Mouse (Mus musculus) layer of hippocampus, postnatal 25 days (tissue): ENCODE results near the gene Klhl41. TPM values are rescaled to one million over a fixed set of nuclear protein-coding genes. Genes with fewer than 3 reads are reported as not detected.

ENCODE experiments used
- DNase-seq, 2 experiments: peaks; one replicate each; pipeline ENCODE4 v3.0.0; 2022; ENCODE audit warnings: mixed read lengths in 2 of 2, low spot score in 1 of 2; ENCODE audit errors: extremely low spot score in 1 of 2
- total RNA-seq, 2 experiments: library from RNA; stranded (reverse); gene quantifications; 2 replicates each; pipeline ENCODE4 v1.2.3; 2021

Klhl41 gene
- total RNA-seq, 2 experiments from 2014 or later, result 0.57 to 0.66 TPM

DNA sequence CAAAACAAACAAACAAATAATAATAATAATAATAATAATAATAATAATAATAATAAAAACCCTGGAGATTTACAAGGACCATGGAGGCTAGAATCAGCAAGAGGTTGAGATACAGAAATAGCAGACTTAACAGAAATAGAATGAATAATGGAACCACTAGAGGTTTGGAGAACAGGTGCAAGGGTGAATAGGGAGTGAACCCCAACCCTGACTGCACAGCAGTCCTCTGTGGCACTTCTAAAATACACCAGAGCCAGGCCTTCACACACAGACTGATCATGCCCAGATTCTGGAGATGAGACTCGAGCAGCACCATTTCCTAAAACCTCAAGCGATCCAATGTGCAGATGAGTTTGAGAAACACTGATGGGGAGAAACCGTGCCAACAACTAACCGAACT, 12.0 kb downstream of the Klhl41 start:
- DNase-seq, result no peak

DNA sequence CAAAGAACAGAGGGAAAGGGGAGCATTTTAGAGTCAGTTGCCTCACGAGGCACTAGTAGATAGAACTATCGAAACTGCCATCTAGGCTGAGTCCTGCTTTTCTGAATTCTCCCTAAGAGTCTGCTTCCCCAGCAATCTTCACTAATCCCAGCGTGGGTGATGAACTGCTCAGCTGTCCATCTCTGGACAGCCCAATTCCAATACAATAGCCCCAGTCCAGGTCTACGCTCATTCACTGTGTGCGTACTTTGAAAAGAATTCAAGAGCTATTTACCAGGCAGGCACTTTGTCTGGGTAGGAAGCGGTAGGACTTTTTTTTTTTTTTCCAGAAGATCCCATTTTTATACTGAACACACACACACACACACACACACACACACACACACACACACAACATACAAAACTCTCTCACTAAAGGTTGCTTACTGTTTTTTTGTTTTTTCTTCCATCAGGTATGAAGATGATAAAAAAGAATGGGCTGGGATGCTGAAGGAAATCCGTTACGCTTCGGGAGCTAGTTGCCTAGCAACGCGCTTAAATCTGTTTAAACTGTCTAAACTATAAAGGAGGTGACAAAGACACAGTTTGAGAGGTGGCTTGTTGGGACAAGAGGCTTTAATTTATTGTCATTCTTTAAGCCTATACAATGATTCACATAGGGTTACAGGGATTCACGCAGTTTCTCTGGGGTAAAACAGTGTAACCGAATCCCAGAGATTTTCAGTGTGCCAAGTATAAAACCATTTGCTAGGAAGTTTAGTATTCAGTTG, 13.3 kb downstream of the Klhl41 start:
- DNase-seq, result no peak

DNA sequence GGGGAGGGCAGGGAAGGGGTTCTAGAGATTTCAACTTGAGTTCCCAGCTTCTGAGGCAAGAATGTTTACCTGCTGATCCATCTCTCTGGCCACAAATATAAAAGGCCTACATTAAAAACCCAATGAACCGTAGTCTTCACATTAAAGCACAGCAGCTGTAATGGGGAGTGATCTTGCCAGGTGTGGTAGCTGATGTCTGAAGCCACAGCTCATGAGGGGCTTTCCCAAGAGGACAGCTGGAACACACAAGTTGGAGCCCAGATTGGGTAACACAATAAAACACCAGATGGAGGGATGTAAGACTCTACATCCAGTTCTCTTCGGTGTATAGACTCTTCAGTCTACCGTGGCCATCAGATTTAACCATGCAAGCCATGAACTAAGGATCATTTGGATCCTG, 14.6 kb downstream of the Klhl41 start:
- DNase-seq, result no peak

DNA sequence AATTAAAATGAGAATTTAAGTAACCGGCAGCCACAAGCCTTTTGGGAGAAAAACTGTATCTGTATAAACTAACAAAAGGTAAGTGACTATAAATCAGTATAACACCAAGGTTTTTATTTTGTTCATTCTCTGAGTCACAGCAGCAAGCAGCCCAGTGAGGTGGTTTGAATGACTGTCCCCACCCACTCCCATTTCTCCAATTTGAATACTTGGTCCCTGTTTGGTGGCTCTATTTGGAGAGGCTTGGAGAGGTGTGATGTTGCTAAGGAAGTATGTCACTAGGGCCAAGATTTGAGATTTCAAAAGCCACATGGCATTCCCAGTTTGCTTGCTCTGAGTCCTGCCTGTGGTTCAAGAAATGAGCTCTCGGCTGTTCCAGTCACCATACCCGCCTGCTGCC, 20.3 kb downstream of the Klhl41 start:
- DNase-seq, result no peak

DNA sequence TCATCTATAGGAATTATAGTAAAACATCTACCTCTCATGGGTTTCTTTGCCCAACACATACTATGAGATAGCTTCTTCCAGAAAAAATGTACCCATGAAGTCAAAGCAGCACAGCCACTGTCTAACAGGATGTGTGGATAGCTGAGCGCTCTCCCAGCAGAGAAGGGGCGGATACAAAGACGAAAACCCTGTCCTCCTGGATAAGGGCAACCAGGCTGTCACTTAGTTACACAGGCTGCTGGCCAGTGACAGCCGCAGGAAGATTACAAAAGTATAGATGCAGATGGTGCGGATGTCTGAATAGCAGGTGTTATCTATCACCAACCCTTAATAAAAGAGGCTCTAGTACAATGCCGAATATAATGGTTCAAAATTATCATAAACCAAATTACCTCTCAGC, 20.9 kb downstream of the Klhl41 start:
- no peak for DNase-seq

DNA sequence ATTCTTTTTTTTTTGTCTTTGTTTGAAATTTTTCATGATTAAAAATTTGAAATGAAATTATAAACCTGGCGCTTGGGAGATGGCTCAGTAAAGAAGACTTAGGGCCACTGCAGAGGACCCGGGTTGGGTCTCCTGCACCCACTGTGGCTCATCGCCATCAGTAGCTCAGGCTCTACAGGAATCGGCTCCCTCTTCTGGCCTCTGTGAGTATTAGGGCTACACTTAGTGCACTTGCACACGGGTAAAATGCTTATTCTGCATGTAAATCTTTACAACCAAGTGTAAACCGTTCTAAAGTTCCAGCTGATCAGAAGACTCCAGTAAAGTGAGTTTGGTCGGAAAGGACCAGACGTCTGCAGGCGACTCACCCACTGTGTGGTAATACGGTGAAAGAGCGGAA, 23.6 kb downstream of the Klhl41 start:
- DNase-seq, result no peak

DNA sequence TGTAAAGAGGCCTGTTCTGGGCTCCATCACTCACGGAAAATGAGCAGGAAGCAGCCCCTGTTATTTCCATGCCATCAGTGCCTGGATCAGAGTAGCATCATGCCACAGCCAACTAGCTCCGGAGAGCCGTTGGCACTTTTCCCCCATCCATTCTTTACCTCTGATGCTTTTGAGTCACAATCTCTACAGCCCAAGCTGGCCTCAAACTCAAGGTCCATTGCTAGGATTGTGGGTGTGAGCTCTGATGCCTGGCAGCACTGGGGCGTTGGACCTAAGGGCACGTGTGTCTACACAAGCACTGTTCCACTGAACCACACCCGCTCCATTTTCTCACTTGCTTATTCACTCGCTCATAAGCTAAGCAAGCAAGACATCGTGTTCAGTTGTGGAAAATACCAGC, 30.5 kb downstream of the Klhl41 start:
- no peak for DNase-seq

DNA sequence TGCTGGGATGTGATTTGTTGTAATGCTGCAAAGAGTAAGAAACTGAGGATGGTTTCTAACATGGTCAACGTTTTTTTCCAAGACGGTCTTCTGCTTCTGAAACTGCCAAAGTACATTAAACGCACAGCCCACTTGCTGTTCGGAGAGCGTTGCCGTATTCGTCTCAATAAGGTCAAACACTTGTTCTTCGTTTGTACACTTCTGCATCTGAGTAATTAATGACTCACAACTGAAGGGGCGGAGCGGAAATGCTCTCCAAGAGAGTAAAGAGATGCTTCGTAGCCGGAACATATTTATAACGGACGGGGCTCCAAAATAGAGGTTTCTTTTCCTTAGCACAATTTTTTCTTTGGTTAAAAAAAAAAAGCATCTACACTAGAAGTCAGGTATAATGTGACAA, 42.3 kb downstream of the Klhl41 start:
- DNase-seq, result no peak

DNA sequence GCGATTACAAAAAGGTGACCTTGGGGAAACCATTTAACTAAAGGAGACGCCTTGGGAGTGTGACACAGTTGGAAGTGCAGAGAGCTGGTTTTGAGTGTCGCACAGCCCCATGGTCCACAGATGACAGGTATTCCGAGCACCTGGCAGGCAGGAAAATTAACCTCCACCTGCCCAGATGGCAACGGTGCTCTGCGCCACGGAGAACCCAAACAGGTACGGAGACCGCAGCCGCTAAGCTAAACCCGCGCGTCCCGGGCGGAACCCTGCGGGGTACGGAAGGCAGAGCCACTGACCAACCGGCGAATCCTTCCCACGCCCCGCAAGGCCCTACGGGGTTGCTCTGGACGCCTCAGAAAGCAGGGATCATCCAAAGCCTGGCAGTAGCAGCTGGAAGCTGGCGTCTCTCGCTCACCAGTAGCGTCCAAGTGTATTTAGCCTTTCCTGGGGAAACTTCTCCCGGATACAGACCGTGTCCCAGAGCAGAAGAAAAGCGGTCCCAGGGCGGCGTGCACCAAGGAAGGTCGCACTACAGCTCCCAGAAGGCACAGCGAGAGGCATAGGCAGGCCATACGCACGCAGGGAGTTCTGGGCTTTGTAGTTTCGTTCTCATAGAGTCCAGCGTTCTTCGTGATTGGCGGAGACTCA, 43.2 kb downstream of the Klhl41 start, which contains the start of gene Fastkd1:
Fastkd1 (minus strand) TSS at position 536 of the 645 bp plus-strand sequence.
- DNase-seq, result peak; percentile 67 to 69

DNA sequence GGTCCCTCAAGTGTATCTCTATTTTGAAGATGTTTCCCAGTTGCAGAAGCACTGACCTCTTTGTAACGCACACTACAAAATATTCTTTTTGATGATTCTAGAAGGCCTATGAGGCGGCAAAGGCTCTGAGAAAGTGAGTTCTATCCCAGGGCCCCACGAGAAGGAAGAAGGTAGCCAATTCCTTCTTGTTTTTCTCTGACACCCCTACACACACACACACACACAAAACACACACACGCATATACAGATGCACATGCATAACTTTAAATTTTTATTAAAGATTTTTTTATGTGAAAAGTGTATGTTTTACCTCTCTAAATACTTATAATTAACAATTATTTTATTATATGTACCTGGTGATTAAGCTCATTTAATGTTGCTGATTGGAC, 43.7 kb downstream of the Klhl41 start:
- no peak for DNase-seq

DNA sequence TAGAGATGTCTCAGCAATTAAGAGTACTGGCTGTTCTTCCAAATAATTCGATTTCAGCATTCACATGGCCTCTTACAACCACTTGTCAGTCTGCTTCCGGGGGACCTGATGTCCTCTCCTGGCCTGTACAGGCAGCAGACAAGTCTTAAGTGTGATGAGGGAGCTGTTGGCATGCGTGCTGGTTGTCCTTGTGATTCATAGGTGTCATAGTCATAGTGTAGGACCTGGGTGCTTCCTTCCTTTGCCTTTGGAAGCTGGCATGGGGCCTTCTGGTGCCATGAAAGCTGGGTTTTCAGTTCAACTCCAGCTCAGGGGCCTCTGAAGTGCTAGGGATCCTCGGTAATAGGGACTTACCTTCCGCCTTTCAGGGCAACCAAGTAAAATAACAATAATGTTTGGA, 44.2 kb downstream of the Klhl41 start:
- no peak for DNase-seq

DNA sequence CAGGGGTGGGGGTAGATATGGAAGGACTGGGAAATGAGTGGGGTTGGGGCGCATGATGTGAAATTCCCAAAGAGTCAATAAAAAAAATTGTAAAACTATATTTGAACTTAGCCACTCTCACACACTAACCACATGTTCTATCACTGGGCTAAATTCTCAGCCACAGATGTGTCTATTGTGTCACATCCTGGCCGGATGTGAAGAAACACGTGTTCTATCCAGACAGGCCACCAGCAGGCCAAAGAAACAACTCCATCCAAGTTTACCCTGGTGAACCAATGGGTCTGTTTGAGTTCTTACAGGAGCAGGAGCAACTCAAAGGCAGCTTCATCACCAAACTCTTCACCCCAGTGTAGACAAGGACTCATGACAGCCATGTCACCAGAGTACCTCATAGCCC, 46.6 kb downstream of the Klhl41 start:
- DNase-seq, result no peak

DNA sequence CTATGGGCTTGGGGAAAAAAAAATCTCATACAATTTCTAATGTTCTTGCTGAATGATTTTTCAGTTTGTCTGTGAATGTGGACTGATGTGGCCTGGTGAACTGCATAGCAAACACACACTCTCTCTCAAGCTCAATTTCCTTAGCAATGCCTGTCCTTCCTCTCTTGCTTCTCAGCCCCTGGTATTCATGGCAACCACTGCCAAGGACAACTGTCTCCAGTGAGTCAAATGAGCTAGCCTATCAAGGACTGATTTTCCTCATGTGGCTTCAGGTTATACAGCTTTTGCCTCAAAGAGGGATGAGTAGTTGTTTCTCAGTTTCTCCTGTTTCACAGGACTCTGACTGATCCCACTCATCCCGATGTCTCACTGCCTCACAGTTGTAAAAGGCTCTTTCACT, 49.2 kb downstream of the Klhl41 start:
- DNase-seq, result no peak

DNA sequence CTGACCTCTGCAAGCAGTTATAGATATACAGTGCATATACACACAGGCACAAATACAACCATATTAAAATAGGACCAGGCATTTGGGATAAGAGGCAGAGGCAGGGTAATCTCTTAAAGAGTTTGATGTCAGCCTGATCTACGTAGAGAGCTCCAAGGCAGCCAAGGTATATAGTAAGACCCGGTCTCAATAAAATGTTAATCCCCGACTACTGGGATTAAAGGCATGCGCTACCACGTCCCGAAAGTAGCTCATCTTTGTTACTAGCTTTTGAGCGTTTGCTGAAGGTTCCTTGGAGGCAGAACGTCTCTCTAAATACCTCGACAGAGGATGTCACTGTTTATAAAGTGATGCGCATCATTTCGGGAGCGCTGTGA, 52.3 kb downstream of the Klhl41 start, which contains the start of gene Ppig:
Ppig (plus strand) TSS at position 273 of the 377 bp plus-strand sequence.
- no peak for DNase-seq

DNA sequence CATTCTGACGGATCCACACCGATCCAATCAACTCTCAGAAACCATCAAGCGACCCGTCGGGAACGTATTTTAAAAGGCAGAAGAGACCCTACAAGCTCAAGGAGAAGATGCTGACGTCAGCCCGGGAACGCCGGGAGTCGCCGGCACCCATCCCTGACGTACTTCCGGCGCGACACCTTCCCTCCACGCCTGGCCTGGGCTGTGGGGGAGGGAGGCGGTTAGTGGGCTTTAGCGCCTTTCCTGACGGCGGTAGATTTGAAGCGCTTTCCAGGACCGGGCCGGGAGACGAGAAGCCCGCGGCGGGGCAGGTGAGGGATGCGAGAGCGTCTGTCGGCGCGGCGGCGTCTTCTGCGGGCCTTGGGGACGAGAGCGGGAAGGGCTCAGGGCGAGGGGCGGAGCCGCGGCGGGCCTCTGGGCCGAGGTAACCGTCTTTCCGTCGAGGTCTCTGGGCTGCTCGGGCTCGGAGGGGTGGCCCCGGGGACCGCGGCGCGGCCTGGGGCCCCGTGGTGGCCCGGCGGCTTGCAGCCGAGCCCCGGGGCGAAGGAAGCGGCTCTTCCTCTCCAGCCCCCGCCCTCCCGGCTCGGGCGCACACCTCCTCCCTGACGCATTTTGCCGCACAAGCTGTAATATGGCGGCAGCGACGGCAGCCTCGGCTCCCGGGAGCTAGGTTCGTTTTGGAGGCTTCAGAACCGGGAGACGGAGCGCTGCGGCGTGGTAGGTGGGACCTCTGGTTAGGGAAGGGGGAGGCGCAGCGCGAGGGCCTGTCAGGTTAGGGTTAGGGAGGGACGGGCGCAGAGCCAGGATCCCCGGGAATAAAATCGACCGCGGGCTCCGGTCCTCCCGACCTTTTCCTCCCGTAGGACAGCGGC, 53.0 kb downstream of the Klhl41 start:
- DNase-seq, result peak; percentile 92 to 94

DNA sequence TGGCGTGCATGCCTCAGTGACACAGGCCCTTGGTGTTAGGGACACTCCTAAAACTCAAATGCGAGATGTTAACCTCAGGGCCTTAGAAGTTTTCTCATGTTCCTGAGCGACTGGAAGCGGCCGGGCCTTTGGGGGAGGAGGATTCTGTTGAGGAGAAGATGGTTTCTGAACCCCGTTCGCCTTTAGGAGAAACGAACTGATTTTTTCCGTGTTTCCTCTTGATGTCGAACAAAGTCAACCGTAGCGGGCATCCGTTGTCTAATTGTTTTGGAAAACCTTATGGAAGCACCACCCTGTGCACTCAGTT, 53.6 kb downstream of the Klhl41 start:
- DNase-seq, result no peak

Other genes with a start within 250 kb of the Klhl41 start
- under 1 TPM; 0.37 to 0.68 TPM for gene Lrp2, start 84.1 kb upstream of the Klhl41 start, total RNA-seq
- 10 to 100 TPM; 19.1 to 31.3 TPM for gene Bbs5, start 22.9 kb upstream of the Klhl41 start, total RNA-seq
- gene Fastkd1, start 43.4 kb downstream of the Klhl41 start, total RNA-seq, result 10 to 100 TPM; 16.6 to 19.4 TPM
- gene Ppig, start 52.4 kb downstream of the Klhl41 start, total RNA-seq, result 10 to 100 TPM; 60.4 to 66.1 TPM
- gene Ccdc173, start 119.5 kb downstream of the Klhl41 start, total RNA-seq, result 1 to 10 TPM; 1.8 to 2.6 TPM
- 10 to 100 TPM; 19.8 to 25.0 TPM for gene Phospho2, start 119.5 kb downstream of the Klhl41 start, total RNA-seq
- 10 to 100 TPM; 42.2 to 45.8 TPM for gene Klhl23, start 151.8 kb downstream of the Klhl41 start, total RNA-seq
- 100 to 1,000 TPM; 125 to 138 TPM for gene Ssb, start 191.4 kb downstream of the Klhl41 start, total RNA-seq
- 10 to 100 TPM; 14.2 to 18.0 TPM for gene Mettl5, start 215.5 kb downstream of the Klhl41 start, total RNA-seq
- gene Ubr3, start 227.1 kb downstream of the Klhl41 start, total RNA-seq, result 100 to 1,000 TPM; 112 to 139 TPM